Mouse (Mus musculus) stomach, embryonic 16.5 days (tissue): ENCODE measurements around the gene Cstad. TPM values are rescaled to one million over a fixed set of nuclear protein-coding genes. Genes with fewer than 3 reads are reported as not detected.

Experiments used
- ATAC-seq: fragments of 200-750 bp; cut with Nextera tagmentation; 2 replicates; pipeline ENCODE4 v1.8.0; 2017; ENCODE audit warnings: moderate number of reproducible peaks, moderate TSS enrichment; ENCODE audit not compliant: insufficient read depth, low FRiP score
- H3K27ac ChIP-seq: fragments of 300-500 bp; sonication (generic); 2 replicates; pipeline ENCODE4 v1.5.1; 2014; ENCODE audit warnings: low read length
- H3K27me3 ChIP-seq: fragments of 300-500 bp; sonication (generic); 2 replicates; pipeline ENCODE4 v1.6.1; 2014; ENCODE audit warnings: low read length, control low read depth, mixed read lengths; ENCODE audit not compliant: control insufficient read depth, insufficient read depth
- H3K36me3 ChIP-seq: fragments of 300-500 bp; sonication (generic); 2 replicates; pipeline ENCODE4 v1.6.1; 2014; ENCODE audit warnings: low read length; ENCODE audit not compliant: control insufficient read depth, insufficient read depth
- H3K4me1 ChIP-seq: fragments of 300-500 bp; sonication (generic); 2 replicates; pipeline ENCODE4 v1.6.1; 2014; ENCODE audit warnings: low read length, control low read depth, mixed read lengths; ENCODE audit not compliant: control insufficient read depth, insufficient read depth
- H3K4me2 ChIP-seq: fragments of 300-500 bp; sonication (generic); 2 replicates; pipeline ENCODE4 v1.6.1; 2014; ENCODE audit warnings: low read depth, low read length, mixed read lengths
- H3K4me3 ChIP-seq: fragments of 300-500 bp; sonication (generic); replicated peaks from 2 replicates; pipeline ENCODE4 v1.5.1; 2014; ENCODE audit warnings: mild to moderate bottlenecking, low read length
- H3K9ac ChIP-seq: fragments of 300-500 bp; sonication (generic); 2 replicates; pipeline ENCODE4 v1.6.1; 2014; ENCODE audit warnings: low read length
- H3K9me3 ChIP-seq: fragments of 300-500 bp; sonication (generic); replicated peaks from 2 replicates; pipeline ENCODE4 v1.6.1; 2016; ENCODE audit warnings: low read length, control low read depth; ENCODE audit not compliant: control insufficient read depth
- WGBS: fragments of 180-500 bp; shearing (Covaris S2); extraction: QIAGEN DNeasy Blood & Tissue Kit; methylation state at CpG from one replicate; pipeline ENCODE4 v1.1.7; 2014; 5-methylcytosine and 5-hydroxymethylcytosine counted together
- polyA plus RNA-seq: library from polyadenylated mRNA; unstranded; fragments of >200 nt; fragmentation: Nextera tagmentation; extraction: Ambion mirVana; gene quantifications from 2 replicates; pipeline ENCODE4 v1.2.1, GENCODE M21; 2015

The Cstad gene
- polyA plus RNA-seq, 1 experiment from 2014 or later = 0.34 TPM

- ATAC-seq = no peak
- Histone ChIP-seq H3K4me3 (no peak overlapping the region), H3K27me3 (no peaks in the 10 kb centered on the region), H3K4me2 (no peak overlapping the region), H3K36me3 (no peaks in the 10 kb centered on the region), H3K9ac (0 out of 2 replicates have a peak overlapping the region, but pooled peaks have one; percentile 13), H3K27ac (peak overlapping the region; percentile 92), H3K4me1 (peaks cover 34% of the 10 kb centered on the region), H3K9me3 (no peaks in the 10 kb centered on the region)
- 88% methylated on average over 1 of the region's 1 CpGs for WGBS
These were observed 57.0 kb downstream of the Cstad start for GRCm38 (mm10) chr2:30651831-30652230.

DNA sequence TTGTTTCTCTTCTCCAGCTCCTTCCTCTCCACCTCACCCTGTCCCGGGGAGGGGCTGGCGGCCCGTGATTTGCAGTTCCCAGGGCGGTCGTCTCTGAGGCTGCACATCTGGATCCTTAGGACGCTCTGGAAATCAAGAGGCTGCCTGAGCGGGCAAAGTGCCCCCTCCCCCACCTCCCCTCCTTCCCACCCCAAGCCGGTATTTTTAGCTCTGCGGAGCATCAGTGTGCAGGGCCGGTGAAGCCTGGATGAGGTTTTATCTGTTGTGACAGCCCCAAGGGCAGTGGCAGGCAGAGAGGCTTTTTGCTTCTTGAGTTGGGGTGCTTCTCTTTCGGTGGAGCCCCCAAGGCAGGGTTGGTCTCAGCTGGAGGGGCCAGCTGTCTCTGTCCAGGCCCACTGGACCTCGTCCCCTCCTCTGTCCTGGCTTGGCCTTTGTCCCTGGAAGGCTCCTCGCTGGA lies 57.8 kb downstream of the Cstad start:
- WGBS = 11% methylated on average over 13 of the region's 13 CpGs
- Histone ChIP-seq H3K36me3 (no peaks in the 10 kb centered on the region), H3K27ac (peak overlapping the region; percentile 92), H3K4me3 (no peak overlapping the region), H3K4me1 (peaks cover 34% of the 10 kb centered on the region), H3K4me2 (peak overlapping the region; percentile 1; the same call in 1 of the 2 replicates), H3K9me3 (no peaks in the 10 kb centered on the region), H3K27me3 (no peaks in the 10 kb centered on the region), H3K9ac (peak overlapping the region; percentile 43; the same call in 1 of the 2 replicates)
- peak; percentile 75 for ATAC-seq

GRCm38 (mm10) chr2:30653046-30653445 lies 58.2 kb downstream of the Cstad start:
- no peak overlapping the region for H3K4me3 ChIP-seq
- H3K4me2 ChIP-seq = no peak overlapping the region; the same call in 1 of the 2 replicates
- peaks cover 34% of the 10 kb centered on the region for H3K4me1 ChIP-seq
- WGBS = 77% methylated on average over 4 of the region's 4 CpGs
- peak overlapping the region; percentile 43; the same call in 1 of the 2 replicates for H3K9ac ChIP-seq
- no peaks in the 10 kb centered on the region for H3K9me3 ChIP-seq
- peak overlapping the region; percentile 92 for H3K27ac ChIP-seq
- no peaks in the 10 kb centered on the region for H3K27me3 ChIP-seq
- no peaks in the 10 kb centered on the region for H3K36me3 ChIP-seq
- ATAC-seq = no peak

DNA sequence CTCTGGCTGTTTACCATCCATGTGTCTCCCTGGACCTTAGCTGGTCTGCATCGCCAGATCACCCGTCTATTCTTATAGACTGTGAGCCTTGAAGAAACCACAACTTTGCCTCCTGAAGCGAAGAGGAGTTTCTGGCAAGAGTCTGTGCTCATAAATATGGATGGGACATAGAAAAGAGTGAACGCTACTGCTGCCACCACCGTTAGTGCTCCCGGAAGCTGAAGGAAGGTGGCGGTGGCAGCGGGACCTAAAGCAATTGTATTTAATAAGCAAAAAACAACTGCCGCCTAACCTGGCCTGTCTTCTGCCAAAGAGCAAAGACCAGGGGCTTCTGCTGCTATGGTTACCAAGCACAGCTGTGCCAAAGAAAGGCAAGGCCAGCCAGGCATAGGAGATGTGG lies 59.3 kb downstream of the Cstad start:
- no peak for ATAC-seq
- Histone ChIP-seq H3K27me3 (no peaks in the 10 kb centered on the region), H3K27ac (no peak overlapping the region), H3K9ac (no peak overlapping the region), H3K9me3 (no peaks in the 10 kb centered on the region), H3K36me3 (no peaks in the 10 kb centered on the region), H3K4me1 (peaks cover 40% of the 10 kb centered on the region), H3K4me3 (no peak overlapping the region), H3K4me2 (no peak overlapping the region)
- WGBS = 87% methylated on average over 9 of the region's 9 CpGs

DNA sequence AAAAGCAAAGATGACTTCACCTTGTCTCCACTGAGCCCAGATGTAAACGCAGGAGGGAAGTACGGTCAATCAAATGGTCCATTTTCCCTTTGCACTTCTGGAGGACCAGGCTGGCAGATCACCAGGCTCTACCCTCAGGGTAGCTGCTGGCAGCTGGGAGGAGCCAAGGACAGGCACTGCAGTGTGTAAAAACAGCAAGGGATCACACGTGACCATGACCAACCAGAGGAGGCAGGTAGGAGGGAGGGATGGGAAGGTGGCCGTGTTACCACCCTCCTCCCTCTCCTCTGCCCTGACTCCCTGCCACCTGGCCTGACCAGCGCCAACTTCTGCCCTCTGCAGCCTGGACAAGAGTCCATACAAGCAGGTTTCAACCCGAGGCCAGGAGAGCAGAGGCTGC lies 59.7 kb downstream of the Cstad start:
- H3K27ac ChIP-seq = no peak overlapping the region

DNA sequence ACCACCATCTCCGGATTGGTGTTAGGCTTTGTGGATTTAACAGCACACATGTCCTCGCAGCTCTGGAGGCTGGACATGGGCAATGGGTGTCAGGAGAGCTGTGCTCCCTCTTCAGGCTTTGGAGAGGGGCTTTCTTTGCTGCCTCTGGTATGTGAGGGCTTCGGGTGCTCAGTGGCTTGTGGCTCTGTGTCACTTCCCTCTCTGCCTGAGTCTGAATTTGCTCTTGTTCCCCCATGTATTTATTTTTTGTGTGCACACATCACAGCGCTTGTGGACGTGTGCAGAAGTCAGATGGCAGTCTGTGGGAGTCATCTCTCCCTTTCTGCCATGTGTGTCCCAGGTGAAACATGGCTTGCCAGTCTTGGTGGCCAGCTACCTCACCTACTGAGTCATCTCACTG lies 60.9 kb downstream of the Cstad start:
- no peak for ATAC-seq
- Histone ChIP-seq H3K36me3 (no peaks in the 10 kb centered on the region), H3K4me2 (no peak overlapping the region), H3K9me3 (no peaks in the 10 kb centered on the region), H3K4me3 (no peak overlapping the region), H3K4me1 (peaks cover 56% of the 10 kb centered on the region), H3K9ac (no peak overlapping the region), H3K27ac (no peak overlapping the region), H3K27me3 (no peaks in the 10 kb centered on the region)
- 77% methylated on average over 5 of the region's 5 CpGs for WGBS

More for the DNA sequence above, 59.7 kb downstream of the Cstad start:
- no peak for ATAC-seq
- H3K9ac ChIP-seq = no peak overlapping the region
- H3K27me3 ChIP-seq = no peaks in the 10 kb centered on the region
- peaks cover 45% of the 10 kb centered on the region for H3K4me1 ChIP-seq
- 80% methylated on average over 6 of the region's 6 CpGs for WGBS
- no peak overlapping the region for H3K4me3 ChIP-seq
- H3K4me2 ChIP-seq = no peak overlapping the region
- H3K9me3 ChIP-seq = no peaks in the 10 kb centered on the region
- H3K36me3 ChIP-seq = no peaks in the 10 kb centered on the region

GRCm38 (mm10) chr2:30656711-30657555 lies 62.1 kb downstream of the Cstad start:
- H3K4me2 ChIP-seq = no peak overlapping the region
- no peak for ATAC-seq
- peaks cover 55% of the 10 kb centered on the region for H3K4me1 ChIP-seq

GRCm38 (mm10) chr2:30657674-30658479 lies 63.0 kb downstream of the Cstad start:
- H3K4me1 ChIP-seq = peaks cover 47% of the 10 kb centered on the region
- WGBS = 1% methylated on average over 42 of the region's 42 CpGs

More at GRCm38 (mm10) chr2:30656711-30657555, 62.1 kb downstream of the Cstad start:
- H3K27me3 ChIP-seq = no peaks in the 10 kb centered on the region
- 44% methylated on average over 13 of the region's 13 CpGs for WGBS
- H3K27ac ChIP-seq = peak overlapping the region; percentile 100
- no peak overlapping the region for H3K4me3 ChIP-seq
- no peaks in the 10 kb centered on the region for H3K9me3 ChIP-seq
- no peaks in the 10 kb centered on the region for H3K36me3 ChIP-seq
- H3K9ac ChIP-seq = peak overlapping the region; percentile 86

DNA sequence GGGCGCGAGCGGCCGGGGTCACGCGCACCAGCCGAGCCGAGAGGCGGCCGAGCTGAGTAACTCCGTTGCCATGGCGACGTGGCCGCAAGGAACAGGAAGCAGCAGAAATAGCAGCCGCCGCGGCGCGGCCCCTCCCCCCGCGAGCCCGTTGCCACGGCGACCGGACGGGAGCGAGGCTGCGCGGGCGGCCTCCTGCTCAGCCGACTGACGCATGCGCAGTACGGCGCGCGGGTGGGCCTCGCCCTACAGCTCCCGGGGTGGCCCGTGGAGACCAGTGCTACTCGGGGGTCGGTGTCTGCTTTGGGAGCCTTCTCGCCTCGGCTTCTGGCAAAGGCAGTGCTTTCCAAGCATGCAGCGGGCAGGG lies 63.6 kb downstream of the Cstad start:
- Histone ChIP-seq H3K4me2 (peak overlapping the region; percentile 98), H3K36me3 (no peaks in the 10 kb centered on the region), H3K9ac (peak overlapping the region; percentile 86), H3K4me1 (peaks cover 44% of the 10 kb centered on the region), H3K27me3 (no peaks in the 10 kb centered on the region), H3K9me3 (no peaks in the 10 kb centered on the region), H3K27ac (peak overlapping the region; percentile 100), H3K4me3 (peak overlapping the region; percentile 54)
- ATAC-seq = peak; percentile 87
- under 1% methylated on average over 45 of the region's 45 CpGs for WGBS

More at GRCm38 (mm10) chr2:30657674-30658479, 63.0 kb downstream of the Cstad start:
- Histone ChIP-seq H3K27me3 (no peaks in the 10 kb centered on the region), H3K9ac (peak overlapping the region; percentile 86), H3K4me3 (peak overlapping the region; percentile 54), H3K36me3 (no peaks in the 10 kb centered on the region), H3K27ac (peak overlapping the region; percentile 100), H3K4me2 (peak overlapping the region; percentile 98), H3K9me3 (no peaks in the 10 kb centered on the region)
- peak; percentile 24; the same call in 1 of the 2 replicates for ATAC-seq
